ENCODE assay signal across 9 mouse cellular contexts in the genomic region with DNA sequence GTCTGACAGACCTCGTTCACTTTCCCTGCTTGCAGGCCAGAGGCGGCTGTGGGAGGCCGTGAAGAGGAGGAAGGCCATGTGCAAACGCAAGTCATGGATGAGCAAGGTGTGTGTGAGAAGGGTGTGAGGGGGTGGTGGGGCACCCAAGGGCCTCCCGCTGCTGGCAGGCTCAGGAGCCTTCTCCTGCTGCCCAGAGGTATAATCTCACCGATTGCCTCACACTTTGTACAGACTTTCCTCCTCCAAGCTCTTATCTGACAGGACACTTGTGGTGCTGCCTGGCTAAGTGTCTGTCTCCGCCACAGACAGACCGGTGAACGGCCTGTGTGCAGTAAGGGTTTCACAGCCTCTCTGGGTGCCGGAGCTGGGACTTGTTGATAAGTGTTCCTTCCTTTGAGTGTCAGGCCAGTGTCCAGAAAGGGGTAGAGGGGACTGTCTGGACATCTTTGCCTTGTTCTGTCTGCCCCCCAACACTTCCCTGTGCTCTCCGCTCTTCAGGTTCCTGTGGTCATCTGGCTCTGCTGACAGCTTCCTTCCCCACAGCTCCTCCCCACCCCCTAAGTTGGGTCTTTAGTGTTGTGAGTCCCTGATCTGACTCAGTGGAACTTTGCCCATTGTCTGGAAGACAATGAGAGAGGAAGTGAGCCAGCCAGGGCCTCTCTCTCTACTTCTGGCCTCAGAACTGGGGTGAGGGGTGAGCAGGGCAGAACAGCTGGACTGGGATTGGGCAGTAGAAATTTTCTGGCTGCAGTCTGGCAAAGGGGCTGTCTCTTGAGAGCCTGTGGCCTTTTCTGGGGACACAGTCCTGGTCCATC. TPM values are rescaled to one million over a fixed set of nuclear protein-coding genes. Genes with fewer than 3 reads are reported as not detected.
A peak's percentile ranks its signal among the peaks of the same experiment; 100 is the strongest.
DNase-seq lines count a peak whose midpoint lies in the region; ATAC-seq lines count a peak whose summit lies in the region.
"Had no signal": no experiment of that assay in that cellular context is flagged by ENCODE, and none has a peak within 500 bp of the region (broad histone marks: within the 10 kb centered on the region; RNA-seq: fewer than 3 reads in every experiment).

No protein-coding gene starts in this region.

- WGBS in hindbrain, embryonic 10.5 days = 41% methylated on average over 11 of the region's 11 CpGs
- WGBS in hindbrain, embryonic 11.5 days = 61% methylated on average over 11 of the region's 11 CpGs
- 20% methylated on average over 11 of the region's 11 CpGs for WGBS in heart, embryonic 15.5 days
- WGBS in limb, embryonic 15.5 days = 63% methylated on average over 11 of the region's 11 CpGs
- 39% methylated on average over 11 of the region's 11 CpGs for WGBS in neural tube, embryonic 13.5 days

- H3K27ac ChIP-seq in hindbrain, embryonic 10.5 days = peak overlapping the region; percentile 77
- H3K27ac ChIP-seq in hindbrain, embryonic 11.5 days (ENCODE audit: low read depth, low read length) = no peak overlapping the region
- peak overlapping the region; percentile 80 for H3K27ac ChIP-seq in brown adipose tissue, adult 24 weeks (replicated peaks; ENCODE audit: low read depth, low read length)
- peak overlapping the region; percentile 75 for H3K27ac ChIP-seq in heart, embryonic 15.5 days
- H3K27ac ChIP-seq in limb, embryonic 15.5 days = peak overlapping the region; percentile 59
- peak overlapping the region; percentile 68 for H3K27ac ChIP-seq in neural tube, embryonic 13.5 days (replicated peaks)
- H3K27ac ChIP-seq: neural tube, embryonic 12.5 days had no signal

- H3K4me1 ChIP-seq in hindbrain, embryonic 10.5 days (replicated peaks) = peaks cover 64% of the 10 kb centered on the region
- no peaks in the 10 kb centered on the region; the same call in 1 of the 2 replicates for H3K4me1 ChIP-seq in hindbrain, embryonic 11.5 days (replicated peaks; ENCODE audit: control insufficient read depth, insufficient read depth, low read length)
- peaks cover 28% of the 10 kb centered on the region for H3K4me1 ChIP-seq in brown adipose tissue, adult 24 weeks (ENCODE audit: control insufficient read depth, insufficient read depth, insufficient read length, low read length)
- peaks cover 83% of the 10 kb centered on the region for H3K4me1 ChIP-seq in heart, embryonic 15.5 days (replicated peaks)
- H3K4me1 ChIP-seq in limb, embryonic 15.5 days = peaks cover 42% of the 10 kb centered on the region
- peaks cover 70% of the 10 kb centered on the region for H3K4me1 ChIP-seq in neural tube, embryonic 13.5 days (replicated peaks)

- H3K4me2 ChIP-seq in hindbrain, embryonic 11.5 days (replicated peaks; ENCODE audit: low read depth, low read length) = no peak overlapping the region
- peak overlapping the region; percentile 25 for H3K4me2 ChIP-seq in heart, embryonic 15.5 days
- H3K4me2 ChIP-seq in limb, embryonic 15.5 days = no peak overlapping the region
- no peak overlapping the region for H3K4me2 ChIP-seq in neural tube, embryonic 13.5 days
- H3K4me2 ChIP-seq: neural tube, embryonic 12.5 days had no signal

- DNase-seq in hindbrain, embryonic 10.5 days (ENCODE audit: low spot score) = peak; percentile 42
- no peak for DNase-seq in hindbrain, embryonic 11.5 days (ENCODE audit: low spot score)
- no peak for DNase-seq in right cerebral cortex, adult 2 months (ENCODE audit: low spot score in 2 of 2)
- no peak for DNase-seq in layer of hippocampus, postnatal 10 days (ENCODE audit: low spot score in 2 of 2)

- H3K27me3 ChIP-seq in hindbrain, embryonic 10.5 days (ENCODE audit: insufficient read depth, poor library complexity, severe bottlenecking) = no peaks in the 10 kb centered on the region
- no peaks in the 10 kb centered on the region for H3K27me3 ChIP-seq in hindbrain, embryonic 11.5 days (ENCODE audit: control insufficient read depth, insufficient read depth, low read length)
- no peaks in the 10 kb centered on the region for H3K27me3 ChIP-seq in heart, embryonic 15.5 days
- H3K27me3 ChIP-seq in limb, embryonic 15.5 days = no peaks in the 10 kb centered on the region
- H3K27me3 ChIP-seq in neural tube, embryonic 13.5 days = no peaks in the 10 kb centered on the region
- H3K27me3 ChIP-seq: neural tube, embryonic 12.5 days had no signal

- no peak for ATAC-seq in hindbrain, embryonic 11.5 days (ENCODE audit: low FRiP score)
- ATAC-seq in heart, embryonic 15.5 days (replicated peaks; ENCODE audit: insufficient number of reproducible peaks, insufficient read depth, low FRiP score, low read depth) = peak; percentile 21; the same call in 1 of the 2 replicates
- ATAC-seq in limb, embryonic 15.5 days (ENCODE audit: insufficient number of reproducible peaks, low FRiP score, low TSS enrichment, low read depth) = no peak
- no peak for ATAC-seq in neural tube, embryonic 13.5 days (ENCODE audit: low read depth)

- peaks cover 32% of the 10 kb centered on the region for H3K36me3 ChIP-seq in hindbrain, embryonic 10.5 days
- H3K36me3 ChIP-seq in hindbrain, embryonic 11.5 days (ENCODE audit: control insufficient read depth, insufficient read depth, low read length) = no peaks in the 10 kb centered on the region
- no peaks in the 10 kb centered on the region; the same call in 1 of the 2 replicates for H3K36me3 ChIP-seq in heart, embryonic 15.5 days
- H3K36me3 ChIP-seq in limb, embryonic 15.5 days = peaks cover 38% of the 10 kb centered on the region
- H3K36me3 ChIP-seq in neural tube, embryonic 13.5 days = peaks cover 39% of the 10 kb centered on the region

- H3K4me3 ChIP-seq in hindbrain, embryonic 10.5 days = peak overlapping the region; percentile 14; the same call in 1 of the 2 replicates
- H3K4me3 ChIP-seq in hindbrain, embryonic 11.5 days (ENCODE audit: low read depth, low read length) = no peak overlapping the region
- no peak overlapping the region for H3K4me3 ChIP-seq in brown adipose tissue, adult 24 weeks (ENCODE audit: insufficient read depth, low read depth, low read length)
- no peak overlapping the region for H3K4me3 ChIP-seq in heart, embryonic 15.5 days
- no peak overlapping the region for H3K4me3 ChIP-seq in limb, embryonic 15.5 days
- H3K4me3 ChIP-seq in neural tube, embryonic 13.5 days = no peak overlapping the region
- H3K4me3 ChIP-seq: neural tube, embryonic 12.5 days had no signal

- no peak overlapping the region for H3K9ac ChIP-seq in hindbrain, embryonic 11.5 days (ENCODE audit: low read depth, low read length)
- H3K9ac ChIP-seq in heart, embryonic 15.5 days = peak overlapping the region; percentile 21; the same call in 1 of the 2 replicates
- no peak overlapping the region for H3K9ac ChIP-seq in limb, embryonic 15.5 days
- no peak overlapping the region for H3K9ac ChIP-seq in neural tube, embryonic 13.5 days
- H3K9ac ChIP-seq: neural tube, embryonic 12.5 days had no signal

- no peaks in the 10 kb centered on the region for H3K9me3 ChIP-seq in hindbrain, embryonic 10.5 days
- no peaks in the 10 kb centered on the region for H3K9me3 ChIP-seq in hindbrain, embryonic 11.5 days (ENCODE audit: control insufficient read depth, low read length)
- no peaks in the 10 kb centered on the region for H3K9me3 ChIP-seq in heart, embryonic 15.5 days (replicated peaks)
- no peaks in the 10 kb centered on the region for H3K9me3 ChIP-seq in limb, embryonic 15.5 days
- no peaks in the 10 kb centered on the region for H3K9me3 ChIP-seq in neural tube, embryonic 13.5 days
- H3K9me3 ChIP-seq: neural tube, embryonic 12.5 days had no signal

RNA-seq across cellular contexts. Expression of a gene that starts 22.4 kb away (rescaled TPM):
- polyA plus RNA-seq in hindbrain, embryonic 10.5 days (2016; fragmentation: Nextera tagmentation; extraction: Ambion mirVana) = 7.8 and 8.4 TPM in 2 replicates
- polyA plus RNA-seq in hindbrain, embryonic 11.5 days (2014; fragmentation: Nextera tagmentation; extraction: Ambion mirVana) = 5.2 and 7.0 TPM in 2 replicates
- polyA plus RNA-seq in brown adipose tissue, adult 24 weeks (2012; ENCODE audit: insufficient read depth, insufficient read length, missing spikeins) = 18.7 and 24.1 TPM in 2 replicates
- 6.9 and 9.5 TPM in 2 replicates for polyA plus RNA-seq in heart, embryonic 15.5 days (2015; fragmentation: Nextera tagmentation; extraction: Ambion mirVana)
- polyA plus RNA-seq in limb, embryonic 15.5 days (2015; fragmentation: Nextera tagmentation; extraction: Ambion mirVana) = 13.9 and 14.5 TPM in 2 replicates
- 20.0 and 21.4 TPM in 2 replicates for polyA plus RNA-seq in neural tube, embryonic 13.5 days (2015; fragmentation: Nextera tagmentation; extraction: Ambion mirVana)
- total RNA-seq in layer of hippocampus, postnatal 10 days (2021) = 100 to 1,000 TPM; 114 to 128 TPM

RNA-seq across cellular contexts. Expression of a gene that starts 57.3 kb away (rescaled TPM):
- 42.5 and 69.9 TPM in 2 replicates for polyA plus RNA-seq in hindbrain, embryonic 10.5 days (2016; fragmentation: Nextera tagmentation; extraction: Ambion mirVana)
- polyA plus RNA-seq in hindbrain, embryonic 11.5 days (2014; fragmentation: Nextera tagmentation; extraction: Ambion mirVana) = 59.0 and 69.2 TPM in 2 replicates
- polyA plus RNA-seq in brown adipose tissue, adult 24 weeks (2012; ENCODE audit: insufficient read depth, insufficient read length, missing spikeins) = 13.7 and 27.0 TPM in 2 replicates
- 34.5 and 34.8 TPM in 2 replicates for polyA plus RNA-seq in heart, embryonic 15.5 days (2015; fragmentation: Nextera tagmentation; extraction: Ambion mirVana)
- 24.9 and 28.0 TPM in 2 replicates for polyA plus RNA-seq in limb, embryonic 15.5 days (2015; fragmentation: Nextera tagmentation; extraction: Ambion mirVana)
- polyA plus RNA-seq in neural tube, embryonic 13.5 days (2015; fragmentation: Nextera tagmentation; extraction: Ambion mirVana) = 36.0 and 37.9 TPM in 2 replicates
- 100 to 1,000 TPM in 1 of 2 experiments, 10 to 100 TPM in 1; 97.9 to 112 TPM for total RNA-seq in layer of hippocampus, postnatal 10 days (2021)
